Mouse (Mus musculus) forebrain, embryonic 16.5 days (tissue): ENCODE data around the gene Gm20388. TPM values are rescaled to one million over a fixed set of nuclear protein-coding genes. Genes with fewer than 3 reads are reported as not detected.

Source experiments
- ATAC-seq: fragments of 200-750 bp; cut with Nextera tagmentation; 2 replicates; pipeline ENCODE4 v1.8.0; 2017; ENCODE audit warnings: mild to moderate bottlenecking, moderate library complexity
- H3K27ac ChIP-seq: fragments of 300-500 bp; sonication (generic); 2 replicates; pipeline ENCODE4 v1.5.1; 2014; ENCODE audit warnings: low read length, control low read depth
- H3K27me3 ChIP-seq: fragments of 300-500 bp; sonication (generic); replicated peaks from 2 replicates; pipeline ENCODE4 v1.6.1; 2014; ENCODE audit warnings: low read length; ENCODE audit not compliant: control insufficient read depth, insufficient read depth
- H3K36me3 ChIP-seq: fragments of 300-500 bp; sonication (generic); 2 replicates; pipeline ENCODE4 v1.6.1; 2014; ENCODE audit not compliant: control insufficient read depth, insufficient read depth
- H3K4me1 ChIP-seq: fragments of 300-500 bp; sonication (generic); replicated peaks from 2 replicates; pipeline ENCODE4 v1.6.1; 2014; ENCODE audit warnings: low read length; ENCODE audit not compliant: control insufficient read depth, insufficient read depth
- H3K4me2 ChIP-seq: fragments of 300-500 bp; sonication (generic); 2 replicates; pipeline ENCODE4 v1.6.1; 2014; ENCODE audit warnings: mild to moderate bottlenecking, low read length, control low read depth
- H3K4me3 ChIP-seq: fragments of 300-500 bp; sonication (generic); replicated peaks from 2 replicates; pipeline ENCODE4 v1.5.1; 2014; ENCODE audit warnings: mild to moderate bottlenecking, low read length, control low read depth
- H3K9ac ChIP-seq: fragments of 300-500 bp; sonication (generic); replicated peaks from 2 replicates; pipeline ENCODE4 v1.6.1; 2014; ENCODE audit warnings: low read depth, low read length, control low read depth
- H3K9me3 ChIP-seq: fragments of 300-500 bp; sonication (generic); 2 replicates; pipeline ENCODE4 v1.6.1; 2016; ENCODE audit warnings: low read length; ENCODE audit not compliant: control insufficient read depth
- WGBS: fragments of 180-500 bp; shearing (Covaris S2); extraction: QIAGEN DNeasy Blood & Tissue Kit; methylation state at CpG from one replicate; pipeline ENCODE4 v1.1.7; 2014; 5-methylcytosine and 5-hydroxymethylcytosine counted together
- polyA plus RNA-seq: library from polyadenylated mRNA; unstranded; fragments of >200 nt; fragmentation: Nextera tagmentation; extraction: Ambion mirVana; gene quantifications from 2 replicates; pipeline ENCODE4 v1.2.1, GENCODE M21; 2015

The Gm20388 gene
- polyA plus RNA-seq, 1 experiment from 2014 or later: 4.7 TPM

DNA sequence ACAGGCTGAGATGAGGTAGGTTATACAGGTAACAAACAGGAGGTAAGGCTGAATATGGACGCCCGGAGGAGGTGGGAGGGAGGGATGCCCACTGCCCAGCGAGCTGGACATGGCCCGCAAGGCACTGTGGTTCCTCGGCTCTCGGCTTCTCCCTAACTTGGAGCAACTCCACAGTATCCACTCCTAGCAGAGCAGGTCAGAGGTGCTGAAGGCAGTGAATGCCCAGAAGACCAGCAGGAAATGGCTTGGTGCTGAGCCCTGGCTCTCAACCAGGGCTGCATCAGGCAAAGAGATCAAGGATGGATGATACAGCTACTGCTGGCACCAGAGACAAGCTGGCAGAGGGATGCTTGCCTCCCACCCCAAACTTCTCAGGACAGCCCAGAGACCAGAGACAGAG is 2613.9 kb downstream of the Gm20388 start:
- H3K4me3 ChIP-seq: no peak overlapping the region
- WGBS: 53% methylated on average over 6 of the region's 6 CpGs
- 0 out of 2 replicates have a peak, but pooled peaks cover 5% of the 10 kb centered on the region for H3K27me3 ChIP-seq
- H3K9ac ChIP-seq: no peak overlapping the region
- peaks cover 18% of the 10 kb centered on the region for H3K4me1 ChIP-seq
- no peak for ATAC-seq
- no peaks in the 10 kb centered on the region for H3K9me3 ChIP-seq
- no peaks in the 10 kb centered on the region for H3K36me3 ChIP-seq
- no peak overlapping the region for H3K4me2 ChIP-seq
- H3K27ac ChIP-seq: no peak overlapping the region

DNA sequence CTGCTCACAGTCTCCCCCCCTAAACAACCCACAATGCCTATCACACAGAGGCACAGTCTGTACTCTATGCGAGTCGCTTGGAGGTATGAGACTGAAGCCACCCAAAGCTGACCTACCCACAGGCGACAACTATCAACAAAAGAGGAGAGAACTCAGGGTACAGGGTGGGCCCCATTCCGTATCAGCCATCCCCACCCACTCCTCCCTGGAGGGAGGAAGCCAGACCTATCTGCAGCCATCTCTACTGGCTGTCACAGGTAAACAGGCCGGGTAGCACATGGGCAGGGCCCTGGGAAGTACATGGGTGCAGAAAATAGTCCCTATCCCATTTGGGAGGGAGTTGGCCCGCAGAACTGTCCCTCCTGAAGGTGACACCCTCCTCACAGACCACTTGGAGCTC is 2614.4 kb downstream of the Gm20388 start:
- Histone ChIP-seq H3K36me3 (no peaks in the 10 kb centered on the region), H3K27me3 (0 out of 2 replicates have a peak, but pooled peaks cover 5% of the 10 kb centered on the region), H3K4me2 (no peak overlapping the region), H3K4me1 (peaks cover 18% of the 10 kb centered on the region), H3K9ac (no peak overlapping the region), H3K4me3 (no peak overlapping the region), H3K9me3 (no peaks in the 10 kb centered on the region), H3K27ac (no peak overlapping the region)
- ATAC-seq: no peak
- 81% methylated on average over 6 of the region's 6 CpGs for WGBS

GRCm38 (mm10) chr8:122526084-122526483 is 2615.4 kb downstream of the Gm20388 start:
- Histone ChIP-seq H3K27ac (no peak overlapping the region), H3K4me2 (no peak overlapping the region), H3K36me3 (no peaks in the 10 kb centered on the region), H3K4me1 (peaks cover 18% of the 10 kb centered on the region), H3K9me3 (no peaks in the 10 kb centered on the region), H3K4me3 (no peak overlapping the region), H3K9ac (no peak overlapping the region), H3K27me3 (0 out of 2 replicates have a peak, but pooled peaks cover 5% of the 10 kb centered on the region)
- ATAC-seq: no peak
- 85% methylated on average over 3 of the region's 3 CpGs for WGBS

GRCm38 (mm10) chr8:122526526-122527170 is 2616.0 kb downstream of the Gm20388 start:
- no peak for ATAC-seq
- Histone ChIP-seq H3K27ac (no peak overlapping the region), H3K4me1 (peaks cover 18% of the 10 kb centered on the region), H3K4me3 (no peak overlapping the region), H3K9ac (no peak overlapping the region), H3K36me3 (no peaks in the 10 kb centered on the region), H3K9me3 (no peaks in the 10 kb centered on the region), H3K4me2 (no peak overlapping the region), H3K27me3 (0 out of 2 replicates have a peak, but pooled peaks cover 5% of the 10 kb centered on the region)
- 74% methylated on average over 7 of the region's 7 CpGs for WGBS

DNA sequence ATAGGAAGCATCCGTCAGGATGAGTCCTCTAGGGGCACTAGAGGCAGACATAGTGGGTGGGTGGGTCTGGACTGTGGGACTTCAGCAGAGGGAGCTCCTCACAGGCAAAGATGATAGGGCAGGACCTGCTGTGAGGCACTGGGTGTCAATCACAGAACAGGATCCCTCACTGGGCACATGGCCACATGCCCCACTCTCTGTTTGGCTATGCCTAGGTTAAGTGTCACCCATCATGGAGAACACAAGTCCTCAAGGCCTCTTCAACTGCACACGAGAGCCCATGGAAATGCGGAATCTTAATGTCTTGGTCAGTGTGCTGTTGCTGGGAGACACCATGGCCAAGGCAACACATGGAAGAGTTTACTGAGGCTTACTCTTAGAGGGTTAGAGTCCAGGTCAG is 2617.3 kb downstream of the Gm20388 start:
- Histone ChIP-seq H3K27me3 (0 out of 2 replicates have a peak, but pooled peaks cover 5% of the 10 kb centered on the region), H3K4me2 (no peak overlapping the region), H3K4me3 (no peak overlapping the region), H3K36me3 (no peaks in the 10 kb centered on the region), H3K4me1 (peaks cover 18% of the 10 kb centered on the region), H3K27ac (no peak overlapping the region), H3K9ac (no peak overlapping the region), H3K9me3 (no peaks in the 10 kb centered on the region)
- 94% methylated on average over 3 of the region's 3 CpGs for WGBS
- ATAC-seq: no peak

GRCm38 (mm10) chr8:122529159-122529558 is 2618.5 kb downstream of the Gm20388 start:
- Histone ChIP-seq H3K9ac (no peak overlapping the region), H3K4me2 (no peak overlapping the region), H3K36me3 (no peaks in the 10 kb centered on the region), H3K27me3 (0 out of 2 replicates have a peak, but pooled peaks cover 5% of the 10 kb centered on the region), H3K4me1 (peaks cover 6% of the 10 kb centered on the region), H3K4me3 (no peak overlapping the region), H3K9me3 (no peaks in the 10 kb centered on the region), H3K27ac (no peak overlapping the region)
- no peak for ATAC-seq
- 89% methylated on average over 4 of the region's 4 CpGs for WGBS

GRCm38 (mm10) chr8:122531312-122531711 is 2620.7 kb downstream of the Gm20388 start:
- H3K9me3 ChIP-seq: no peaks in the 10 kb centered on the region
- WGBS: 91% methylated on average over 8 of the region's 8 CpGs
- no peaks in the 10 kb centered on the region for H3K4me1 ChIP-seq
- H3K9ac ChIP-seq: no peak overlapping the region
- no peak for ATAC-seq
- no peaks in the 10 kb centered on the region for H3K27me3 ChIP-seq
- no peak overlapping the region for H3K27ac ChIP-seq
- no peak overlapping the region for H3K4me3 ChIP-seq
- no peak overlapping the region for H3K4me2 ChIP-seq
- H3K36me3 ChIP-seq: no peaks in the 10 kb centered on the region

- no peak overlapping the region for H3K4me2 ChIP-seq
- H3K27ac ChIP-seq: no peak overlapping the region
- H3K9me3 ChIP-seq: no peaks in the 10 kb centered on the region
- no peak overlapping the region for H3K9ac ChIP-seq
- no peaks in the 10 kb centered on the region for H3K36me3 ChIP-seq
- H3K4me3 ChIP-seq: no peak overlapping the region
- no peaks in the 10 kb centered on the region for H3K27me3 ChIP-seq
- H3K4me1 ChIP-seq: no peaks in the 10 kb centered on the region
- WGBS: 73% methylated on average over 6 of the region's 6 CpGs
- no peak for ATAC-seq
These were observed 2626.4 kb downstream of the Gm20388 start for GRCm38 (mm10) chr8:122537033-122537432.

- Histone ChIP-seq H3K9me3 (no peaks in the 10 kb centered on the region), H3K27ac (no peak overlapping the region), H3K4me3 (no peak overlapping the region), H3K4me1 (no peaks in the 10 kb centered on the region), H3K4me2 (no peak overlapping the region), H3K9ac (no peak overlapping the region), H3K27me3 (no peaks in the 10 kb centered on the region), H3K36me3 (no peaks in the 10 kb centered on the region)
- WGBS: 92% methylated on average over 2 of the region's 2 CpGs
- no peak for ATAC-seq
These were observed 2627.2 kb downstream of the Gm20388 start for GRCm38 (mm10) chr8:122537812-122538211.
